Mouse (Mus musculus) c-Kit-positive CD71-negative TER-119-negative erythroid progenitor cells, embryonic 14.5 days (primary cell): ENCODE results near the gene Gm853.
A peak's percentile ranks its signal among the peaks of the same experiment; 100 is the strongest.
"Not testable (repeated sequence)": the region's sequence is repeated elsewhere in the genome, so short reads cannot be mapped to it uniquely, and the experiment has no call there.

Experiments used
- DNase-seq: peaks from one replicate; pipeline ENCODE4 v3.0.0-alpha.2; 2013; ENCODE audit warnings: low read depth

The Gm853 gene

GRCm38 (mm10) chr4:130222179-130222578 is at the start of gene Gm853:
Gm853 (minus strand) TSS chr4:130222401.
- no peak for DNase-seq

GRCm38 (mm10) chr4:130270611-130271347 is 48.6 kb upstream of the Gm853 start:
- no peak for DNase-seq

- DNase-seq = no peak
These were observed 47.9 kb upstream of the Gm853 start for GRCm38 (mm10) chr4:130270089-130270488.

GRCm38 (mm10) chr4:130268736-130269135 is 46.5 kb upstream of the Gm853 start:
- DNase-seq = no peak

- DNase-seq = no peak
These were observed 44.9 kb upstream of the Gm853 start for GRCm38 (mm10) chr4:130267069-130267468.

GRCm38 (mm10) chr4:130266601-130267000 is 44.4 kb upstream of the Gm853 start:
- no peak for DNase-seq

GRCm38 (mm10) chr4:130264698-130265349 is 42.6 kb upstream of the Gm853 start:
- peak; percentile 41 for DNase-seq

- DNase-seq = no peak
These were observed 41.9 kb upstream of the Gm853 start for GRCm38 (mm10) chr4:130264131-130264530.

GRCm38 (mm10) chr4:130260406-130260805 is 38.2 kb upstream of the Gm853 start:
- DNase-seq = no peak

- peak; percentile 54 for DNase-seq
These were observed 30.4 kb upstream of the Gm853 start for GRCm38 (mm10) chr4:130252441-130253157.

GRCm38 (mm10) chr4:130251763-130252162 is 29.6 kb upstream of the Gm853 start:
- no peak for DNase-seq

- no peak for DNase-seq
These were observed 29.0 kb upstream of the Gm853 start for GRCm38 (mm10) chr4:130251172-130251705.

- no peak for DNase-seq
These were observed 26.4 kb upstream of the Gm853 start for GRCm38 (mm10) chr4:130248636-130249035.

GRCm38 (mm10) chr4:130246132-130246531 is 23.9 kb upstream of the Gm853 start:
- DNase-seq = peak; percentile 69

GRCm38 (mm10) chr4:130244749-130245148 is 22.5 kb upstream of the Gm853 start:
- DNase-seq = no peak

GRCm38 (mm10) chr4:130243621-130244020 is 21.4 kb upstream of the Gm853 start:
- not testable (repeated sequence) for DNase-seq

- no peak for DNase-seq
These were observed 20.8 kb upstream of the Gm853 start for GRCm38 (mm10) chr4:130242956-130243355.

- DNase-seq = no peak
These were observed 18.5 kb upstream of the Gm853 start for GRCm38 (mm10) chr4:130240695-130241094.

GRCm38 (mm10) chr4:130237607-130238006 is 15.4 kb upstream of the Gm853 start:
- DNase-seq = no peak

- no peak for DNase-seq
These were observed 14.2 kb upstream of the Gm853 start for GRCm38 (mm10) chr4:130236361-130236760.

- no peak for DNase-seq
These were observed 1.9 kb upstream of the Gm853 start for GRCm38 (mm10) chr4:130224071-130224470.

- DNase-seq = no peak
These were observed 2.0 kb downstream of the Gm853 start for GRCm38 (mm10) chr4:130220176-130220575.

- DNase-seq = no peak
These were observed 6.8 kb downstream of the Gm853 start for GRCm38 (mm10) chr4:130215392-130215791.
